Mouse (Mus musculus) ES-Bruce4 (cell line): ENCODE data around the gene Gpx3.

Source experiments
- CTCF ChIP-seq: IDR thresholded peaks from one replicate; pipeline ENCODE4 v1.8.1; 2011; ENCODE audit warnings: low read depth, low read length
- POLR2A ChIP-seq: IDR thresholded peaks from one replicate; pipeline ENCODE4 v1.8.1; 2011; ENCODE audit warnings: low read length; ENCODE audit not compliant: insufficient read depth

GRCm38 (mm10) chr11:54909273-54909672, 7.0 kb downstream of the Gpx3 start:
- TF ChIP-seq CTCF: no peak
- TF ChIP-seq POLR2A: no peak
